In the genomic region with DNA sequence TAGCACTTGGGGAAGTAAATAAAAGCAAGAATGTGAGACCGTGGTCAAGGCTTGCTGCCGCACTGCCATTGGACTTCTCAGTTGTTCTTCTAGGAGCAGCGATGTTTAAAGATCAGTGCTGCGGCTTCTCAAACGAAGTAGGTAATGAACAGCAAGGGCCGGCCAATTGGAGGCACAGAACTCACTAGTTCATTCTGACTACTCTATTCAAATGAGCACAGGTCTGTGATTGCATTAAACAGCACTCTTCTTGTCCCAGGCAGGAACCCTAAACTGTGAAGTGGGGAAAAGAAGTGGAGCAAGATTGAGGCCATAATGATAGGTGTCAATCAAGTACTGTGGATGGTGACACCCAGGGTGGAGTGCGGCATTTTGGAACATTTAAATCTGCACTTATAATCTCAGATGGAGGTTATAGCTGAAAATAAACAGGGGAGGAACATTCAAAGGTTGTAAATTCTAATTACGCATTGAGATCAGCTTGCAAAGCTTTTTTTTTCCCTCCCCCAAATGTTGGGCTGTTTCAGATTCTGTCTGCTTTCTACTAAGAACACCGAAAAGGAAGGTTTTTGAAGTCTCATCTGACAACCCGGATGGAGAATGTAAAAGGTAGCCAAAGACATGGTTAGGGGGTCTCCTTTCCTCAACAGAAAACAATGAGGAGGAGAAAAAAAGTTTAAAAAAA, we compare ENCODE assay signal across 22 mouse cellular contexts.
DNase-seq lines count a peak whose midpoint lies in the region; ATAC-seq and TF ChIP-seq lines count a peak whose summit lies in the region.
"Had no signal": no experiment of that assay in that cellular context is flagged by ENCODE, and none has a peak within 500 bp of the region (broad histone marks: within the 10 kb centered on the region; RNA-seq: fewer than 3 reads in every experiment).

No protein-coding gene starts in this region.

- no peaks in the 10 kb centered on the region for H3K36me3 ChIP-seq in hindbrain, embryonic 10.5 days
- no peaks in the 10 kb centered on the region for H3K36me3 ChIP-seq in hindbrain, postnatal 0 days (ENCODE audit: insufficient read depth, low read length)
- no peaks in the 10 kb centered on the region for H3K36me3 ChIP-seq in embryonic facial prominence, embryonic 10.5 days (replicated peaks)
- no peaks in the 10 kb centered on the region for H3K36me3 ChIP-seq in forebrain, embryonic 16.5 days (ENCODE audit: control insufficient read depth, insufficient read depth)
- H3K36me3 ChIP-seq in midbrain, embryonic 13.5 days, result no peaks in the 10 kb centered on the region
- H3K36me3 ChIP-seq: heart, embryonic 15.5 days; kidney, embryonic 15.5 days had no signal

- no peaks in the 10 kb centered on the region for H3K9me3 ChIP-seq in hindbrain, embryonic 10.5 days
- H3K9me3 ChIP-seq in hindbrain, postnatal 0 days (ENCODE audit: low read length), result no peaks in the 10 kb centered on the region
- no peaks in the 10 kb centered on the region for H3K9me3 ChIP-seq in embryonic facial prominence, embryonic 10.5 days
- no peaks in the 10 kb centered on the region for H3K9me3 ChIP-seq in forebrain, embryonic 16.5 days (ENCODE audit: control insufficient read depth, low read length)
- no peaks in the 10 kb centered on the region for H3K9me3 ChIP-seq in midbrain, embryonic 13.5 days
- H3K9me3 ChIP-seq: heart, embryonic 15.5 days; kidney, embryonic 15.5 days had no signal

- H3K4me1 ChIP-seq in hindbrain, embryonic 10.5 days (replicated peaks), result peaks cover 64% of the 10 kb centered on the region
- peaks cover 3% of the 10 kb centered on the region; the same call in 1 of the 2 replicates for H3K4me1 ChIP-seq in hindbrain, postnatal 0 days (ENCODE audit: insufficient read depth, low read length)
- peaks cover 40% of the 10 kb centered on the region for H3K4me1 ChIP-seq in embryonic facial prominence, embryonic 10.5 days
- H3K4me1 ChIP-seq in forebrain, embryonic 16.5 days (replicated peaks; ENCODE audit: control insufficient read depth, insufficient read depth, low read length), result peaks cover 45% of the 10 kb centered on the region
- H3K4me1 ChIP-seq in midbrain, embryonic 13.5 days (replicated peaks), result peaks cover 55% of the 10 kb centered on the region

- WGBS in hindbrain, embryonic 10.5 days, result 71% methylated on average over 10 of the region's 10 CpGs
- WGBS in hindbrain, postnatal 0 days, result 74% methylated on average over 10 of the region's 10 CpGs
- WGBS in embryonic facial prominence, embryonic 10.5 days, result 80% methylated on average over 10 of the region's 10 CpGs
- WGBS in forebrain, embryonic 16.5 days, result 23% methylated on average over 10 of the region's 10 CpGs
- 59% methylated on average over 10 of the region's 10 CpGs for WGBS in midbrain, embryonic 13.5 days

- TF ChIP-seq CTCF in hindbrain, postnatal 0 days (IDR thresholded peaks at IDR 0.05; ENCODE audit: low read depth), result no peak

- no peak for ATAC-seq in hindbrain, postnatal 0 days
- ATAC-seq in forebrain, embryonic 16.5 days, result no peak
- ATAC-seq in midbrain, embryonic 13.5 days, result no peak
- ATAC-seq: CD4-positive, CD25-positive, alpha-beta regulatory T cell, adult 4 months; intestine, embryonic 16.5 days; lung, postnatal 0 days; Patski had no signal

- no peak for DNase-seq in hindbrain, embryonic 10.5 days (ENCODE audit: low spot score)
- no peak for DNase-seq in hindbrain, postnatal 0 days (ENCODE audit: low spot score)
- no peak for DNase-seq in embryonic facial prominence, embryonic 10.5 days (ENCODE audit: low spot score)
- DNase-seq in right cerebral cortex, adult 2 months (ENCODE audit: low spot score in 2 of 2), result no peak
- DNase-seq in kidney, postnatal 14 days, result no peak
- DNase-seq in cerebellum, adult 11-12 months, result no peak
- DNase-seq: cerebellum, adult 18-20 months; cerebellum, postnatal 36 days; gastrocnemius, postnatal 10 days; heart, adult 2 months; heart, postnatal 4 days; left cerebral cortex, postnatal 4 days; liver; thymus, postnatal 4 days had no signal

- H3K9ac ChIP-seq in hindbrain, postnatal 0 days (replicated peaks; ENCODE audit: low read length), result no peak overlapping the region
- 0 out of 2 replicates have a peak overlapping the region, but pooled peaks have one; percentile 66 for H3K9ac ChIP-seq in forebrain, embryonic 16.5 days (replicated peaks; ENCODE audit: low read depth, low read length)
- H3K9ac ChIP-seq in midbrain, embryonic 13.5 days (replicated peaks), result no peak overlapping the region; the same call in 1 of the 2 replicates
- H3K9ac ChIP-seq: heart, embryonic 15.5 days; kidney, embryonic 15.5 days had no signal

- H3K27me3 ChIP-seq in hindbrain, embryonic 10.5 days (ENCODE audit: insufficient read depth, poor library complexity, severe bottlenecking), result no peaks in the 10 kb centered on the region; the same call in 1 of the 2 replicates
- H3K27me3 ChIP-seq in hindbrain, postnatal 0 days (ENCODE audit: insufficient read depth, low read length), result no peaks in the 10 kb centered on the region
- no peaks in the 10 kb centered on the region for H3K27me3 ChIP-seq in embryonic facial prominence, embryonic 10.5 days (replicated peaks; ENCODE audit: low read depth, poor library complexity, severe bottlenecking)
- H3K27me3 ChIP-seq in forebrain, embryonic 16.5 days (replicated peaks; ENCODE audit: control insufficient read depth, insufficient read depth, low read length), result no peaks in the 10 kb centered on the region
- H3K27me3 ChIP-seq in midbrain, embryonic 13.5 days, result no peaks in the 10 kb centered on the region
- H3K27me3 ChIP-seq: heart, embryonic 15.5 days; Patski had no signal

- peak overlapping the region; percentile 90 for H3K27ac ChIP-seq in hindbrain, embryonic 10.5 days
- no peak overlapping the region for H3K27ac ChIP-seq in hindbrain, postnatal 0 days
- H3K27ac ChIP-seq in embryonic facial prominence, embryonic 10.5 days (replicated peaks), result peak overlapping the region; percentile 75; the same call in 1 of the 2 replicates
- H3K27ac ChIP-seq in forebrain, embryonic 16.5 days (ENCODE audit: low read length), result peak overlapping the region; percentile 98
- H3K27ac ChIP-seq in midbrain, embryonic 13.5 days, result peak overlapping the region; percentile 94
- H3K27ac ChIP-seq: heart, adult 2 months; heart, embryonic 15.5 days; kidney, embryonic 15.5 days had no signal

- no peak overlapping the region for H3K4me2 ChIP-seq in hindbrain, postnatal 0 days (ENCODE audit: low read depth, low read length)
- peak overlapping the region; percentile 55 for H3K4me2 ChIP-seq in forebrain, embryonic 16.5 days (ENCODE audit: low read length)
- H3K4me2 ChIP-seq in midbrain, embryonic 13.5 days (replicated peaks), result no peak overlapping the region
- H3K4me2 ChIP-seq: kidney, embryonic 15.5 days had no signal

- H3K4me3 ChIP-seq in hindbrain, embryonic 10.5 days, result no peak overlapping the region
- H3K4me3 ChIP-seq in hindbrain, postnatal 0 days (ENCODE audit: low read length), result no peak overlapping the region
- no peak overlapping the region for H3K4me3 ChIP-seq in embryonic facial prominence, embryonic 10.5 days
- H3K4me3 ChIP-seq in forebrain, embryonic 16.5 days (replicated peaks; ENCODE audit: low read length), result no peak overlapping the region
- no peak overlapping the region for H3K4me3 ChIP-seq in midbrain, embryonic 13.5 days (replicated peaks)
- H3K4me3 ChIP-seq: heart, adult 2 months; heart, embryonic 15.5 days; kidney, embryonic 15.5 days had no signal
